1 mouse cellular context compared by ENCODE assay signal in genomic region chr17:35870884-35871696, GRCm38 (mm10).
A peak's percentile ranks its signal among the peaks of the same experiment; 100 is the strongest.
TF ChIP-seq lines count a peak whose summit lies in the region.

No protein-coding gene starts in this region.

TF ChIP-seq in MEL, 35 proteins besides CTCF, POLR2A, EP300 and RAD21 (continued from another document):
- TF ChIP-seq ETS1 (IDR thresholded peaks at IDR 0.05; ENCODE audit: low read depth, low read length): no peak
- TF ChIP-seq ZNF384 (IDR thresholded peaks at IDR 0.05; ENCODE audit: low read depth, low read length): peak; percentile 85
- TF ChIP-seq ELF1 (IDR thresholded peaks at IDR 0.05; ENCODE audit: low read depth, low read length): no peak
- no peak for TF ChIP-seq NELFE (IDR thresholded peaks at IDR 0.05; ENCODE audit: low read depth, low read length)
- 0 out of 2 replicates have a peak, but pooled peaks have one; percentile 8 for TF ChIP-seq USF1 (IDR thresholded peaks at IDR 0.05; ENCODE audit: low read depth, low read length)
- no peak for TF ChIP-seq MAZ (IDR thresholded peaks at IDR 0.05; ENCODE audit: low read depth, low read length)
